In genomic region chr10:68103988-68104387, GRCm38 (mm10) we compare ENCODE assay signal across 8 mouse cellular contexts.
DNase-seq lines count a peak whose midpoint lies in the region; ATAC-seq and TF ChIP-seq lines count a peak whose summit lies in the region.

No protein-coding gene starts in this region.

- no peak for DNase-seq in forebrain, postnatal 0 days
- DNase-seq in forebrain, embryonic 14.5 days (ENCODE audit: low spot score), result no peak
- DNase-seq in limb, embryonic 10.5 days (ENCODE audit: low spot score), result no peak
- no peak for DNase-seq in right cerebral cortex, postnatal 25 days
- no peak for DNase-seq in layer of hippocampus, adult 9-10 months (ENCODE audit: low spot score)

- peaks cover 13% of the 10 kb centered on the region; the same call in 1 of the 2 replicates for H3K4me1 ChIP-seq in forebrain, postnatal 0 days (ENCODE audit: insufficient read depth)
- peaks cover 7% of the 10 kb centered on the region; the same call in 1 of the 2 replicates for H3K4me1 ChIP-seq in forebrain, embryonic 14.5 days (ENCODE audit: control insufficient read depth, insufficient read depth, low read length)
- peaks cover 30% of the 10 kb centered on the region for H3K4me1 ChIP-seq in limb, embryonic 12.5 days (replicated peaks)
- H3K4me1 ChIP-seq in limb, embryonic 10.5 days, result peaks cover 32% of the 10 kb centered on the region
- H3K4me1 ChIP-seq in embryonic facial prominence, embryonic 15.5 days, result peaks cover 52% of the 10 kb centered on the region

- H3K27ac ChIP-seq in forebrain, postnatal 0 days (ENCODE audit: low read depth, low read length), result no peak overlapping the region
- no peak overlapping the region for H3K27ac ChIP-seq in forebrain, embryonic 14.5 days (ENCODE audit: low read depth, low read length)
- H3K27ac ChIP-seq in limb, embryonic 12.5 days, result no peak overlapping the region
- H3K27ac ChIP-seq in limb, embryonic 10.5 days, result no peak overlapping the region
- peak overlapping the region; percentile 86 for H3K27ac ChIP-seq in embryonic facial prominence, embryonic 15.5 days (replicated peaks)

- H3K4me3 ChIP-seq in forebrain, postnatal 0 days (ENCODE audit: low read depth, low read length), result no peak overlapping the region
- no peak overlapping the region for H3K4me3 ChIP-seq in forebrain, embryonic 14.5 days (ENCODE audit: low read depth, low read length)
- H3K4me3 ChIP-seq in limb, embryonic 12.5 days (replicated peaks), result no peak overlapping the region
- H3K4me3 ChIP-seq in limb, embryonic 10.5 days, result no peak overlapping the region
- no peak overlapping the region for H3K4me3 ChIP-seq in embryonic facial prominence, embryonic 15.5 days (replicated peaks)

- H3K4me2 ChIP-seq in forebrain, postnatal 0 days (ENCODE audit: low read depth), result no peak overlapping the region
- H3K4me2 ChIP-seq in forebrain, embryonic 14.5 days (ENCODE audit: low read length), result no peak overlapping the region
- no peak overlapping the region for H3K4me2 ChIP-seq in limb, embryonic 12.5 days
- H3K4me2 ChIP-seq in embryonic facial prominence, embryonic 15.5 days (replicated peaks), result no peak overlapping the region; the same call in 1 of the 2 replicates

- no peaks in the 10 kb centered on the region for H3K27me3 ChIP-seq in forebrain, postnatal 0 days (ENCODE audit: insufficient read depth, low read length)
- H3K27me3 ChIP-seq in forebrain, embryonic 14.5 days (replicated peaks; ENCODE audit: control insufficient read depth, insufficient read depth, low read length), result no peaks in the 10 kb centered on the region
- no peaks in the 10 kb centered on the region for H3K27me3 ChIP-seq in limb, embryonic 12.5 days
- H3K27me3 ChIP-seq in limb, embryonic 10.5 days (ENCODE audit: low read depth, poor library complexity, severe bottlenecking), result no peaks in the 10 kb centered on the region
- no peaks in the 10 kb centered on the region for H3K27me3 ChIP-seq in embryonic facial prominence, embryonic 15.5 days

- H3K9ac ChIP-seq in forebrain, postnatal 0 days, result no peak overlapping the region
- H3K9ac ChIP-seq in forebrain, embryonic 14.5 days (ENCODE audit: low read length), result no peak overlapping the region
- H3K9ac ChIP-seq in limb, embryonic 12.5 days (replicated peaks), result no peak overlapping the region
- H3K9ac ChIP-seq in embryonic facial prominence, embryonic 15.5 days, result no peak overlapping the region

- ATAC-seq in forebrain, postnatal 0 days, result peak; percentile 16; the same call in 1 of the 2 replicates
- ATAC-seq in forebrain, embryonic 14.5 days, result no peak
- ATAC-seq in limb, embryonic 12.5 days (ENCODE audit: insufficient number of reproducible peaks, insufficient read depth, low FRiP score, low TSS enrichment, low read depth), result 0 out of 2 replicates have a peak, but pooled peaks have one; percentile 64
- peak; percentile 88 for ATAC-seq in embryonic facial prominence, embryonic 15.5 days (ENCODE audit: insufficient number of reproducible peaks, low FRiP score, low TSS enrichment, low read depth)
- ATAC-seq in megakaryocyte progenitor cell, adult 5-6 weeks (replicated peaks; ENCODE audit: poor library complexity), result peak; percentile 52

- no peaks in the 10 kb centered on the region for H3K9me3 ChIP-seq in forebrain, postnatal 0 days (ENCODE audit: low read length)
- no peaks in the 10 kb centered on the region for H3K9me3 ChIP-seq in forebrain, embryonic 14.5 days (replicated peaks; ENCODE audit: control insufficient read depth, low read length)
- H3K9me3 ChIP-seq in limb, embryonic 12.5 days, result no peaks in the 10 kb centered on the region
- H3K9me3 ChIP-seq in limb, embryonic 10.5 days (replicated peaks), result no peaks in the 10 kb centered on the region
- no peaks in the 10 kb centered on the region for H3K9me3 ChIP-seq in embryonic facial prominence, embryonic 15.5 days (replicated peaks)

- no peak for TF ChIP-seq CTCF in forebrain, postnatal 0 days (IDR thresholded peaks at IDR 0.05; ENCODE audit: low read depth)

- WGBS in forebrain, postnatal 0 days, result 66% methylated on average over 5 of the region's 5 CpGs
- WGBS in forebrain, embryonic 14.5 days, result 65% methylated on average over 5 of the region's 5 CpGs
- 56% methylated on average over 5 of the region's 5 CpGs for WGBS in limb, embryonic 12.5 days
- WGBS in limb, embryonic 10.5 days, result 79% methylated on average over 5 of the region's 5 CpGs
- 12% methylated on average over 5 of the region's 5 CpGs for WGBS in embryonic facial prominence, embryonic 15.5 days

- no peaks in the 10 kb centered on the region for H3K36me3 ChIP-seq in forebrain, postnatal 0 days (ENCODE audit: insufficient read depth)
- peaks cover 7% of the 10 kb centered on the region; the same call in 1 of the 2 replicates for H3K36me3 ChIP-seq in forebrain, embryonic 14.5 days (ENCODE audit: control insufficient read depth, insufficient read depth, low read length)
- peaks cover 41% of the 10 kb centered on the region for H3K36me3 ChIP-seq in limb, embryonic 12.5 days
- peaks cover 36% of the 10 kb centered on the region for H3K36me3 ChIP-seq in limb, embryonic 10.5 days
- peaks cover 27% of the 10 kb centered on the region for H3K36me3 ChIP-seq in embryonic facial prominence, embryonic 15.5 days
